Mouse (Mus musculus) forebrain, postnatal 0 days (tissue): ENCODE results near the gene Map4k1. TPM values are rescaled to one million over a fixed set of nuclear protein-coding genes. Genes with fewer than 3 reads are reported as not detected.

Experiments used
- ATAC-seq: fragments of 200-750 bp; cut with Nextera tagmentation; 2 replicates; pipeline ENCODE4 v1.8.0; 2017; ENCODE audit warnings: mild to moderate bottlenecking, moderate library complexity
- DNase-seq: peaks from one replicate; pipeline ENCODE4 v3.0.0-alpha.2; 2015
- H3K27ac ChIP-seq: fragments of 300-500 bp; sonication (generic); 2 replicates; pipeline ENCODE4 v1.5.1; 2014; ENCODE audit warnings: low read depth, mild to moderate bottlenecking, antibody characterized with exemption, low read length, moderate library complexity, mixed read lengths
- H3K27me3 ChIP-seq: fragments of 300-500 bp; sonication (generic); 2 replicates; pipeline ENCODE4 v1.6.1; 2014; ENCODE audit warnings: mild to moderate bottlenecking, low read length, mixed read lengths; ENCODE audit not compliant: insufficient read depth
- H3K36me3 ChIP-seq: fragments of 300-500 bp; sonication (generic); 2 replicates; pipeline ENCODE4 v1.6.1; 2014; ENCODE audit warnings: mild to moderate bottlenecking, moderate library complexity; ENCODE audit not compliant: insufficient read depth
- H3K4me1 ChIP-seq: fragments of 300-500 bp; sonication (generic); 2 replicates; pipeline ENCODE4 v1.6.1; 2014; ENCODE audit warnings: antibody characterized with exemption; ENCODE audit not compliant: insufficient read depth
- H3K4me2 ChIP-seq: fragments of 300-500 bp; sonication (generic); 2 replicates; pipeline ENCODE4 v1.6.1; 2014; ENCODE audit warnings: low read depth, mild to moderate bottlenecking, moderate library complexity
- H3K4me3 ChIP-seq: fragments of 300-500 bp; sonication (generic); 2 replicates; pipeline ENCODE4 v1.5.1; 2014; ENCODE audit warnings: low read depth, low read length, mixed read lengths
- H3K9ac ChIP-seq: fragments of 300-500 bp; sonication (generic); 2 replicates; pipeline ENCODE4 v1.6.1; 2014; ENCODE audit warnings: mild to moderate bottlenecking
- H3K9me3 ChIP-seq: fragments of 300-500 bp; sonication (generic); 2 replicates; pipeline ENCODE4 v1.6.1; 2016; ENCODE audit warnings: low read length
- CTCF ChIP-seq: sonication (generic); IDR thresholded peaks from 2 replicates; pipeline ENCODE4 v1.5.1; 2016; ENCODE audit warnings: antibody characterized with exemption, control low read depth, low read depth
- WGBS: fragments of 180-500 bp; shearing (Covaris S2); extraction: QIAGEN DNeasy Blood & Tissue Kit; methylation state at CpG from one replicate; pipeline ENCODE4 v1.1.7; 2014; 5-methylcytosine and 5-hydroxymethylcytosine counted together
- polyA plus RNA-seq: library from polyadenylated mRNA; unstranded; fragments of >200 nt; fragmentation: Nextera tagmentation; extraction: Ambion mirVana; gene quantifications from 2 replicates; pipeline ENCODE4 v1.2.1, GENCODE M21; 2015
- total RNA-seq: library from RNA; depleted of rRNA; stranded (reverse); fragments of >200 nt; gene quantifications from 2 replicates; pipeline ENCODE4 v1.2.3, GENCODE M21; 2014

Gene Map4k1
- total and polyA plus RNA-seq, 2 experiments from 2014 or later: 3.6 to 18.9 TPM

DNA sequence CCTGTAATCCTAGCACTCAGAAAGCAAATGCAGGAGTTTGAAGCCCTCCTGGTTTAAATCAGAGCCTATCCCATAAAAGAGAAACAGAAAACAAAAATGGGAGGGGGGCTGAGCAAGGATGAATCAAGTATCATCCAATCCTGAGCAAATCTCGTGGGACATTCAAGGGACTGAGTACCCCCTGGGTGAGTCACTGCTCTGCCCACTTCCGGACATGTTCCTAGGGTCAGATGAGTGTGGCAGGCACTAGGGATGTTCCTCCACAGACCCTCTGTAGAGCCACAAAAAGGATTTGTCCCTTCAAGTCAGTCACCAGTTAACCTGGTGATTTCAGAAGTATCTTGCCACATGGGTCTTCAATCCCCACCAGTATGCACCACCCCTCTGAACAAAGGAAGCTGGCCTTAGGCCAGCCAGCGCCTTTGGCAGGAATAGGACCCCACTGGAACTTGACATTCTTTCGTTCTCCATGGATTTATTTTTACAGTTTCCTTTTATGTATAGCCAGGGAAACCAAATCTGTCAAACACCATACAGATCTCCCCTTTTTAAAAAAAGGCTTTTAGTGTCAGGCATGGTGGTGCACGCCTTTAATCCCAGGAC is 26.5 kb upstream of the Map4k1 start:
- ATAC-seq (no peak), DNase-seq (no peak)
- Histone ChIP-seq H3K36me3 (no peaks in the 10 kb centered on the region), H3K4me2 (no peak overlapping the region), H3K27ac (no peak overlapping the region), H3K9me3 (no peaks in the 10 kb centered on the region), H3K4me1 (peaks cover 16% of the 10 kb centered on the region), H3K9ac (no peak overlapping the region), H3K27me3 (no peaks in the 10 kb centered on the region), H3K4me3 (no peak overlapping the region)
- no peak for TF ChIP-seq CTCF
- WGBS: 33% methylated on average over 5 of the region's 5 CpGs

DNA sequence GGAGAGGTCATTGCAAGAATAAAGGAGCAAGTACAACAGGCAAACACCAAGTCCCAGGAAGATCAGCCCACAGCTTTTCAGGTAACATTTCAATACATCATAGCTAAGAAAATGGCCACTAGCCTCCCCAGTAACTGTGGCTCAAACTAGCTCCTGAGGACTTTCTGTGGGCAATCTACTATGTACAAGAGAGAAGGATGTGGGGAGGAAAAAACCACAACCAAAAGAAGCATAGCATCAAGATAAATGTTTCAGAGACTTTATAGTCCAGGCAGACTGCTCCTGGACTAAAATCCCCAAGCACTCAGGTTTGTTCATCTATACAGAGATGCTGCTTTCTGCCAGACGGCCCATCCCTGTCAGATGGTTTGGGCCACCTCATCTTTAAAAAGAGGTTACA is 25.6 kb upstream of the Map4k1 start:
- Histone ChIP-seq H3K4me1 (peaks cover 23% of the 10 kb centered on the region), H3K27me3 (no peaks in the 10 kb centered on the region), H3K36me3 (no peaks in the 10 kb centered on the region), H3K4me3 (no peak overlapping the region), H3K4me2 (no peak overlapping the region), H3K9me3 (no peaks in the 10 kb centered on the region), H3K9ac (no peak overlapping the region), H3K27ac (no peak overlapping the region)
- DNase-seq: no peak
- no peak for ATAC-seq
- TF ChIP-seq CTCF: no peak
- 91% methylated on average over 1 of the region's 1 CpGs for WGBS

DNA sequence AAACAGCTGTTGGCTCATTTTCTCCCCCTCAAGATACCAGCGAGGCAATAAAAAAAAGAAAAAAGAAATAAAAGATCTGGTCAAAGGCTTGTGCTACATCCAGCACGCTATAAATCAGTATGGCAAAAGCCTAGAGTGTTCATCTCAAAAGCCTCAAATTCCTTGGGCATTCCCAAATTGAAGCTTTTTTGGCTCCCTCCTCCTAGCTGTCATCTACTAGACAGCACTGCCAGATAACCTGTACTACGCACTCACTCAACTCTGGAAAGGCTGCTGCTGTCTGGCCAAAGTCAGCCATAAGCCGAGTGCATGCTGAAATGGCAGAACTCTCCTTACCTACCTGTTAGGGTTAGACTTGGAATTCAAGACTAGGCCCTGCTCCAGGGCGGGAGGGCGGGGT is 24.6 kb upstream of the Map4k1 start:
- no peak for DNase-seq
- H3K27ac ChIP-seq: no peak overlapping the region
- H3K4me3 ChIP-seq: no peak overlapping the region
- 75% methylated on average over 6 of the region's 6 CpGs for WGBS
- ATAC-seq: no peak
- H3K27me3 ChIP-seq: no peaks in the 10 kb centered on the region
- peaks cover 23% of the 10 kb centered on the region for H3K4me1 ChIP-seq
- TF ChIP-seq CTCF: no peak
- no peak overlapping the region for H3K4me2 ChIP-seq
- H3K9me3 ChIP-seq: no peaks in the 10 kb centered on the region
- no peaks in the 10 kb centered on the region for H3K36me3 ChIP-seq
- no peak overlapping the region for H3K9ac ChIP-seq

DNA sequence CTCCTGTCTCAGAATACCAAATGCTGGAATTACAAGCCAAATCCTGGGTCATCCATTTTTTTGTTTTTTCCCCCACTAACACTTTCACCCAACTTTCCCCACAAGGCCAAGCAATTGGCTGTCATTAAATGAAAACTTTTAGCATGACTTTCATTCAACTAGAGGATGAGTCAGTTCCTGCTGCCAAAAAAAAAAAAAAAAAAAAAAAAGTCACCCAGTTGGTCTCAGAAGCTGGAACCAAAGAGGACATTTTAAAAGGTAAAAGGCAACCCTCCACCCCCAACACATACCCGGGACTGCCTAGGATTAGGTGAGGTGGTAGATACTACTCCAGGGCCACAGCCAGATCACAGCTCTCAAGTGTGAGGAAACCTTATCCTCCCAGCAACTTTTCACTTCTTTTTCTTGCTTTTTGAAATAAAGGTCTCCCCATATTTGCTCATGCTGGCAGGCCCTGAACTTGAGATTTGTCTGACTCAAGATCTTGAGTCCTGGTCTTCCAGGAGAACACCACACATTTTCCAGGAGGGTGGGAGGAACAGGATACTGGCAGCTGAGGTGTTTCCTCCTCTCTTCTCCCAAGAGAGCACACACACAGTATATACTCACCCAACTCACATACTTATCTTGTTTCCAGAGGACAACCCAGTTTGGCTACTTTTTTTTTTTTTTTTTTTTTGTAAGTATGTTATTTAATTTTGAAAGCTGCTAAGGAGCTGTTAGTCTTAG is 23.7 kb upstream of the Map4k1 start:
- no peak overlapping the region for H3K4me2 ChIP-seq
- H3K9me3 ChIP-seq: no peaks in the 10 kb centered on the region
- H3K27ac ChIP-seq: no peak overlapping the region
- no peak for TF ChIP-seq CTCF
- no peak overlapping the region for H3K4me3 ChIP-seq
- DNase-seq (no peak), ATAC-seq (no peak)
- H3K36me3 ChIP-seq: no peaks in the 10 kb centered on the region
- 77% methylated on average over 1 of the region's 1 CpGs for WGBS
- H3K9ac ChIP-seq: no peak overlapping the region
- no peaks in the 10 kb centered on the region for H3K27me3 ChIP-seq
- H3K4me1 ChIP-seq: peaks cover 23% of the 10 kb centered on the region

DNA sequence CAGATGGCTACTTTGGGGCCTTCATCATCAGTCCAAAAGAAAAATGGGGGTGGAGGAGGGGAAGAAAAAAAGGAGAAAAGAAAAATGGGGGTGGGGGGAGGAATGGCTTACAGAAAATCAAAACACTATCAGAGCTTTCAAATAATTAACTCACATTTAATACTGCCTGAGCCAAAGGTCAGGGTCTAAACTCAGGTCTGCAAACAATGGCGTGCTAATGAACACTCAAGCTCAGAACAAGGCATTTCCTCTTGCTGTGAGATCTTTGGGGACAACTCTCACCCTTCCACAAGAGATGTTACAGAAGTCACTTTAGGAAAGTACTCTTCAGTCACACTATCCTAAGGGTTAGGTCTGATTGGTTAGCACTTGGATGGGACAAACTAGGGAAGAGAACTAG is 23.1 kb upstream of the Map4k1 start:
- Histone ChIP-seq H3K9ac (no peak overlapping the region), H3K4me3 (no peak overlapping the region), H3K9me3 (no peaks in the 10 kb centered on the region), H3K27me3 (no peaks in the 10 kb centered on the region), H3K4me2 (0 out of 2 replicates have a peak overlapping the region, but pooled peaks have one; percentile 78), H3K36me3 (no peaks in the 10 kb centered on the region), H3K4me1 (peaks cover 18% of the 10 kb centered on the region), H3K27ac (no peak overlapping the region)
- TF ChIP-seq CTCF: no peak
- ATAC-seq (no peak), DNase-seq (no peak)
- 63% methylated on average over 1 of the region's 1 CpGs for WGBS

DNA sequence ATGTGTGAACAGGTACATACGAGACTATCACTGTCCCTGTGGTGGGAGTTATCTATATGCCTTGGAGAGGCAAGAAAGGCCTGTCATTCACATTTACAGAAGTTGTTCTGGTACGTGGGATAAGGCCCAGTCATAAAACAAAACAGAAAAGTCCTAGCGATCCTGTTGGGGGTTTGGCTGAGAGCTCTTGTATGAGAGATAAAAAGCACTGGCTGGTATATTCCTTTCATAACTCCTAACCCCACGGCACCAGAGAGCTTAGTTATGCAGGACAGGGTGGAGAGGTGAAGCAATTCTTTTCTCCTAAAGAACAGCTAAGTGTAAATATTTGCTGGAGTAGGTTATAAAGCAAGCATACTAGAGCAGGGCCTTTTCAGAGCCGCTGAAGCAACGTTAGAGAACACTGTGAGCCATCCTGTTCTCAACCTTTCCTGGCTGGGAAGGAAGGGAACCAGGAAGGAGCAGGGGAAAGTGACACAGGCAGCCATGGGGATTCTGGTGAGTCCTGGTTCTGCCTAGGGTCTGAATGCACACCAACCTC is 22.3 kb upstream of the Map4k1 start:
- 45% methylated on average over 6 of the region's 6 CpGs for WGBS
- Histone ChIP-seq H3K36me3 (no peaks in the 10 kb centered on the region), H3K9me3 (no peaks in the 10 kb centered on the region), H3K4me2 (peak overlapping the region; percentile 78), H3K27me3 (no peaks in the 10 kb centered on the region), H3K27ac (no peak overlapping the region), H3K9ac (no peak overlapping the region), H3K4me1 (peaks cover 15% of the 10 kb centered on the region), H3K4me3 (no peak overlapping the region; the same call in 1 of the 2 replicates)
- no peak for TF ChIP-seq CTCF
- ATAC-seq: no peak
- no peak for DNase-seq

DNA sequence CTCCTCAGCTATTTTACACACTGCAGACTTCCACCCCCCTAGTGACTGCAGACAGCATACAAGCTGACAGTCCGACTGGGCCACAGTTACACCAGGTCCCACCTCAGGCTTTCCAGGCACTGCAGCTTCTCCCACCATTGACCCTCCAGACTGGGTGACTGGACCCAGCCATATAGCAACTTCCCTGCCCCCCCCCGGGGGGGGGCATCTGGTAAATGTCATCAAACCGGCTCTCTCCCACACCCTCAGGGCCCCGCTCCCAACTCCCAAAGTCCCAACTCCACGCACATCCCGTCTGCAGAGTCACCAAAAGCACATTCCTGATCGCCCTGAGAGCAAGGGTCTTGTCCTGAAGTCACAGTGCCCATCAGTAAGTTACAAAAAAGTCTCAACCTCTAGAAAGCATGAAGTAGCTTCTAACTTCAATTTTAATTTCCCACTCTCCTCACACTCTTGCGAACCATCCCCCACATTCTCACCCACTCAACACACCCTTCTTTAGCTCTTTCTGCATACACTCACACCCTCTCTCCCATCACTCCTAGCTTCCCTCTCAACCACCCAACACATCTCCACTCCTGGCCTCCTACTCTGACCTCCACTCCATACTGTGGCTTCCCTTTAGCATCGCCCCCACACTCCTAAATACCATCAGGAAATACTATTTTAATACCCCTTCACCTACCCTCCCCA is 21.4 kb upstream of the Map4k1 start:
- Histone ChIP-seq H3K4me2 (peak overlapping the region; percentile 78), H3K9ac (peak overlapping the region; percentile 93), H3K9me3 (no peaks in the 10 kb centered on the region), H3K4me1 (peaks cover 15% of the 10 kb centered on the region), H3K4me3 (peak overlapping the region; percentile 88), H3K27ac (no peak overlapping the region), H3K27me3 (no peaks in the 10 kb centered on the region), H3K36me3 (no peaks in the 10 kb centered on the region)
- no peak for TF ChIP-seq CTCF
- 43% methylated on average over 9 of the region's 9 CpGs for WGBS
- ATAC-seq (no peak), DNase-seq (no peak)
